Mouse (Mus musculus) myocyte (in vitro differentiated cells): Measurements from ENCODE around the gene Ipo4. TPM values are rescaled to one million over a fixed set of nuclear protein-coding genes. Genes with fewer than 3 reads are reported as not detected.

Experiments
- H3K27me3 ChIP-seq: one replicate; pipeline ENCODE4 v1.6.1; 2011; ENCODE audit not compliant: control insufficient read depth, insufficient read depth, insufficient read length
- H3K36me3 ChIP-seq: one replicate; pipeline ENCODE4 v1.6.1; 2011; ENCODE audit not compliant: control insufficient read depth, insufficient read depth
- H3K4me2 ChIP-seq: one replicate; pipeline ENCODE4 v1.6.1; 2011; ENCODE audit warnings: low read depth, control low read depth
- H3K4me3 ChIP-seq: one replicate; pipeline ENCODE4 v1.5.1; 2011; ENCODE audit warnings: mild to moderate bottlenecking, control low read depth, moderate library complexity
- H3K79me2 ChIP-seq: one replicate; pipeline ENCODE4 v1.6.1; 2011; ENCODE audit not compliant: control insufficient read depth, insufficient read depth
- H3ac ChIP-seq: one replicate; pipeline ENCODE4 v1.6.1; 2011; ENCODE audit not compliant: control insufficient read depth, insufficient read length
- CEBPB ChIP-seq: IDR thresholded peaks from 2 replicates; pipeline ENCODE4 v1.6.1; 2011; ENCODE audit warnings: mild to moderate bottlenecking, moderate library complexity; ENCODE audit not compliant: poor library complexity, insufficient read depth, severe bottlenecking
- E2F4 ChIP-seq: IDR thresholded peaks from one replicate; pipeline ENCODE4 v1.6.1; 2011; ENCODE audit warnings: mild to moderate bottlenecking, control low read depth, moderate library complexity; ENCODE audit not compliant: insufficient read depth
- MAX ChIP-seq: IDR thresholded peaks from one replicate; pipeline ENCODE4 v1.6.1; 2011; ENCODE audit warnings: low read depth, mild to moderate bottlenecking, control low read depth
- MYOD1 ChIP-seq, 3 experiments: IDR thresholded peaks; one replicate each; pipeline ENCODE4 v1.6.1; 2011; ENCODE audit warnings: control low read depth in 2 of 3, low read depth in 2 of 3, mild to moderate bottlenecking in 2 of 3, moderate library complexity in 1 of 3; ENCODE audit not compliant: insufficient read length in 2 of 3, control insufficient read depth in 1 of 3
- MYOG ChIP-seq, 3 experiments: IDR thresholded peaks; one replicate each; pipeline ENCODE4 v1.6.1; 2011; ENCODE audit warnings: control low read depth in 2 of 3, low read depth in 2 of 3, mild to moderate bottlenecking in 2 of 3; ENCODE audit not compliant: insufficient read length in 2 of 3, control insufficient read depth in 1 of 3, insufficient read depth in 1 of 3
- POLR2A ChIP-seq: IDR thresholded peaks from one replicate; pipeline ENCODE4 v1.6.1; 2011; ENCODE audit warnings: low read depth, mild to moderate bottlenecking, control low read depth, moderate library complexity; ENCODE audit not compliant: insufficient read length
- POLR2AphosphoS2 ChIP-seq: IDR thresholded peaks from one replicate; pipeline ENCODE4 v1.6.1; 2011; ENCODE audit warnings: low read depth, control low read depth; ENCODE audit not compliant: insufficient read length
- REST ChIP-seq: IDR thresholded peaks from one replicate; pipeline ENCODE4 v1.6.1; 2011; ENCODE audit warnings: mild to moderate bottlenecking, control low read depth, moderate library complexity; ENCODE audit not compliant: insufficient read depth, insufficient read length
- SRF ChIP-seq: IDR thresholded peaks from one replicate; pipeline ENCODE4 v1.6.1; 2011; ENCODE audit warnings: low read depth; ENCODE audit not compliant: control insufficient read depth, insufficient read length
- TCF12 ChIP-seq: IDR thresholded peaks from one replicate; pipeline ENCODE4 v1.6.1; 2011; ENCODE audit warnings: mild to moderate bottlenecking, control low read depth; ENCODE audit not compliant: poor library complexity, insufficient read depth, severe bottlenecking
- TCF3 ChIP-seq: IDR thresholded peaks from one replicate; pipeline ENCODE4 v1.6.1; 2011; ENCODE audit warnings: low read depth, control low read depth; ENCODE audit not compliant: insufficient read length
- USF1 ChIP-seq: IDR thresholded peaks from one replicate; pipeline ENCODE4 v1.6.1; 2011; ENCODE audit warnings: low read depth, mild to moderate bottlenecking, control low read depth, moderate library complexity
- polyA plus RNA-seq: library from polyadenylated mRNA; unstranded; fragments of >200 nt; fragmentation: generic; extraction: Trizol; gene quantifications from one replicate; pipeline ENCODE4 v1.2.1, GENCODE M21; 2012; ENCODE audit warnings: missing spikeins

Gene Ipo4
- polyA plus RNA-seq, 1 experiment = 109 TPM

GRCm38 (mm10) chr14:55589271-55589670 lies 46.5 kb downstream of the Ipo4 start:
- Histone ChIP-seq H3K4me3 (no peak overlapping the region), H3ac (no peak overlapping the region), H3K36me3 (no peaks in the 10 kb centered on the region), H3K4me2 (no peak overlapping the region), H3K79me2 (peaks cover 18% of the 10 kb centered on the region), H3K27me3 (no peaks in the 10 kb centered on the region)
- TF ChIP-seq REST = no peak
- TF ChIP-seq MYOD1 (IDR thresholded peaks at IDR 0.05; ENCODE audit: control insufficient read depth in 1 of 3, insufficient read length in 2 of 3, low read depth in 2 of 3) = no peak
- no peak for TF ChIP-seq SRF
- no peak for TF ChIP-seq E2F4
- TF ChIP-seq POLR2AphosphoS2 = no peak

GRCm38 (mm10) chr14:55586149-55586548 lies 49.6 kb downstream of the Ipo4 start:
- Histone ChIP-seq H3K4me2 (no peak overlapping the region), H3K79me2 (no peaks in the 10 kb centered on the region), H3K27me3 (no peaks in the 10 kb centered on the region), H3ac (no peak overlapping the region), H3K4me3 (no peak overlapping the region), H3K36me3 (no peaks in the 10 kb centered on the region)
- TF ChIP-seq TCF3 = no peak
- TF ChIP-seq MYOD1 (IDR thresholded peaks at IDR 0.05; ENCODE audit: control insufficient read depth in 1 of 3, insufficient read length in 2 of 3, low read depth in 2 of 3) = no peak
- TF ChIP-seq POLR2AphosphoS2 = no peak
- TF ChIP-seq TCF12 = no peak
- TF ChIP-seq E2F4 = no peak
- TF ChIP-seq REST = no peak
- no peak for TF ChIP-seq CEBPB
- TF ChIP-seq POLR2A = no peak
- no peak for TF ChIP-seq USF1
- no peak for TF ChIP-seq MAX
- no peak for TF ChIP-seq MYOG (IDR thresholded peaks at IDR 0.05; ENCODE audit: control insufficient read depth in 1 of 3, insufficient read depth in 1 of 3, insufficient read length in 2 of 3, low read depth in 2 of 3)
- TF ChIP-seq SRF = no peak

- Histone ChIP-seq H3ac (peak overlapping the region; percentile 67), H3K27me3 (no peaks in the 10 kb centered on the region), H3K4me2 (peak overlapping the region; percentile 77), H3K36me3 (no peaks in the 10 kb centered on the region), H3K4me3 (peak overlapping the region; percentile 33), H3K79me2 (no peaks in the 10 kb centered on the region)
- no peak for TF ChIP-seq POLR2A
- no peak for TF ChIP-seq CEBPB
- TF ChIP-seq MYOG (IDR thresholded peaks at IDR 0.05; ENCODE audit: control insufficient read depth in 1 of 3, insufficient read depth in 1 of 3, insufficient read length in 2 of 3, low read depth in 2 of 3) = no peak
- no peak for TF ChIP-seq USF1
- no peak for TF ChIP-seq MAX
- TF ChIP-seq SRF = no peak
- TF ChIP-seq REST = no peak
- no peak for TF ChIP-seq E2F4
- no peak for TF ChIP-seq TCF3
- TF ChIP-seq MYOD1 (IDR thresholded peaks at IDR 0.05; ENCODE audit: control insufficient read depth in 1 of 3, insufficient read length in 2 of 3, low read depth in 2 of 3) = no peak
- TF ChIP-seq POLR2AphosphoS2 = no peak
These were observed 50.2 kb downstream of the Ipo4 start for GRCm38 (mm10) chr14:55585566-55585960.

GRCm38 (mm10) chr14:55584702-55585565 lies 50.8 kb downstream of the Ipo4 start, which contains the start of gene Emc9:
Gene Emc9, minus strand, starts transcription at chr14:55585302.
- Histone ChIP-seq H3K79me2 (no peaks in the 10 kb centered on the region), H3K27me3 (no peaks in the 10 kb centered on the region), H3K36me3 (no peaks in the 10 kb centered on the region), H3ac (peak within 1 kb of the TSS; percentile 67), H3K4me2 (peak within 1 kb of the TSS; percentile 77), H3K4me3 (peak within 1 kb of the TSS; percentile 33)
- TF ChIP-seq MYOD1 (IDR thresholded peaks at IDR 0.05; ENCODE audit: control insufficient read depth in 1 of 3, insufficient read length in 2 of 3, low read depth in 2 of 3) (peak in 2 of 3 experiments; percentile 74 to 79), POLR2A (peak; percentile 69), USF1 (no peak), SRF (no peak), REST (no peak), MAX (no peak), MYOG (IDR thresholded peaks at IDR 0.05; ENCODE audit: control insufficient read depth in 1 of 3, insufficient read depth in 1 of 3, insufficient read length in 2 of 3, low read depth in 2 of 3) (no peak), CEBPB (no peak), TCF12 (no peak), POLR2AphosphoS2 (peak; percentile 60), TCF3 (no peak), E2F4 (no peak)
